Mouse (Mus musculus) granulocyte monocyte progenitor cell, adult 5-6 weeks (primary cell): ENCODE results near the gene Ugt1a1. TPM values are rescaled to one million over a fixed set of nuclear protein-coding genes. Genes with fewer than 3 reads are reported as not detected.

Source experiments
- total RNA-seq, 2 experiments: library from RNA; stranded (forward) in 1 of 2; stranded (reverse) in 1 of 2; fragments of 200-712, 200-1000 nt in 1 of 2; fragments of >200 nt in 1 of 2; fragmentation: Nextera tagmentation in 1 of 2; gene quantifications; 2 replicates each; pipeline ENCODE4 v1.2.3; 2014 to 2017

The Ugt1a1 gene
- total RNA-seq, 2 experiments from 2014 or later, result 0.72 to 1.2 TPM

Other genes with a start within 250 kb of the Ugt1a1 start
- gene Usp40, start 203.4 kb upstream of the Ugt1a1 start, total RNA-seq (2014; fragmentation: Nextera tagmentation), result 13.9 and 27.2 TPM in 2 replicates
- 10.6 and 10.7 TPM in 2 replicates for gene Usp40, start 203.4 kb upstream of the Ugt1a1 start, total RNA-seq (2017)
- gene Ugt1a10, start 156.6 kb upstream of the Ugt1a1 start, total RNA-seq (2014; fragmentation: Nextera tagmentation), result not detected in 2 replicates
- not detected in 2 replicates for gene Ugt1a10, start 156.6 kb upstream of the Ugt1a1 start, total RNA-seq (2017)
- gene Ugt1a9, start 141.2 kb upstream of the Ugt1a1 start, total RNA-seq (2014; fragmentation: Nextera tagmentation), result not detected in 2 replicates
- gene Ugt1a9, start 141.2 kb upstream of the Ugt1a1 start, total RNA-seq (2017), result not detected in 2 replicates
- gene Ugt1a8, start 124.1 kb upstream of the Ugt1a1 start, total RNA-seq (2014; fragmentation: Nextera tagmentation), result not detected in 2 replicates
- not detected in 2 replicates for gene Ugt1a8, start 124.1 kb upstream of the Ugt1a1 start, total RNA-seq (2017)
- gene Ugt1a7c, start 116.9 kb upstream of the Ugt1a1 start, total RNA-seq (2014; fragmentation: Nextera tagmentation), result 25.2 and 25.5 TPM in 2 replicates
- gene Ugt1a7c, start 116.9 kb upstream of the Ugt1a1 start, total RNA-seq (2017), result 49.7 and 55.1 TPM in 2 replicates
- 0.88 and 1.3 TPM in 2 replicates for gene Ugt1a6b, start 108.7 kb upstream of the Ugt1a1 start, total RNA-seq (2014; fragmentation: Nextera tagmentation)
- gene Ugt1a6b, start 108.7 kb upstream of the Ugt1a1 start, total RNA-seq (2017), result 1.5 and 1.6 TPM in 2 replicates
- 9.2 TPM in 2 replicates for gene Ugt1a6a, start 77.2 kb upstream of the Ugt1a1 start, total RNA-seq (2014; fragmentation: Nextera tagmentation)
- gene Ugt1a6a, start 77.2 kb upstream of the Ugt1a1 start, total RNA-seq (2017), result 2.3 and 2.6 TPM in 2 replicates
- gene Ugt1a5, start 45.9 kb upstream of the Ugt1a1 start, total RNA-seq (2014; fragmentation: Nextera tagmentation), result 1.4 and 7.4 TPM in 2 replicates
- gene Ugt1a5, start 45.9 kb upstream of the Ugt1a1 start, total RNA-seq (2017), result 0.98 and 0.99 TPM in 2 replicates
- gene Ugt1a2, start 11.4 kb upstream of the Ugt1a1 start, total RNA-seq (2014; fragmentation: Nextera tagmentation), result 1.2 and 2.5 TPM in 2 replicates
- gene Ugt1a2, start 11.4 kb upstream of the Ugt1a1 start, total RNA-seq (2017), result not detected in 2 replicates
- gene Dnajb3, start 6.2 kb upstream of the Ugt1a1 start, total RNA-seq (2014; fragmentation: Nextera tagmentation), result not detected in 2 replicates
- gene Dnajb3, start 6.2 kb upstream of the Ugt1a1 start, total RNA-seq (2017), result 1.1 TPM in 1 of 2 replicates, not detected in the other
- gene Mroh2a, start 15.0 kb downstream of the Ugt1a1 start, total RNA-seq (2014; fragmentation: Nextera tagmentation), result 0.34 TPM in 1 of 2 replicates, not detected in the other
- 0.10 and 0.13 TPM in 2 replicates for gene Mroh2a, start 15.0 kb downstream of the Ugt1a1 start, total RNA-seq (2017)
- gene Hjurp, start 65.7 kb downstream of the Ugt1a1 start, total RNA-seq (2014; fragmentation: Nextera tagmentation), result 116 and 136 TPM in 2 replicates
- gene Hjurp, start 65.7 kb downstream of the Ugt1a1 start, total RNA-seq (2017), result 142 and 147 TPM in 2 replicates
- gene Trpm8, start 65.7 kb downstream of the Ugt1a1 start, total RNA-seq (2014; fragmentation: Nextera tagmentation), result not detected in 2 replicates
- gene Trpm8, start 65.7 kb downstream of the Ugt1a1 start, total RNA-seq (2017), result not detected in 2 replicates
- gene Spp2, start 195.0 kb downstream of the Ugt1a1 start, total RNA-seq (2014; fragmentation: Nextera tagmentation), result not detected in 2 replicates
- not detected in 2 replicates for gene Spp2, start 195.0 kb downstream of the Ugt1a1 start, total RNA-seq (2017)